Mouse (Mus musculus) heart, adult 11 months (tissue): ENCODE measurements around the gene Ephx1.
A peak's percentile ranks its signal among the peaks of the same experiment; 100 is the strongest.

ENCODE experiments used
- DNase-seq: peaks from one replicate; pipeline ENCODE4 v3.0.0; 2022

Gene Ephx1

DNA sequence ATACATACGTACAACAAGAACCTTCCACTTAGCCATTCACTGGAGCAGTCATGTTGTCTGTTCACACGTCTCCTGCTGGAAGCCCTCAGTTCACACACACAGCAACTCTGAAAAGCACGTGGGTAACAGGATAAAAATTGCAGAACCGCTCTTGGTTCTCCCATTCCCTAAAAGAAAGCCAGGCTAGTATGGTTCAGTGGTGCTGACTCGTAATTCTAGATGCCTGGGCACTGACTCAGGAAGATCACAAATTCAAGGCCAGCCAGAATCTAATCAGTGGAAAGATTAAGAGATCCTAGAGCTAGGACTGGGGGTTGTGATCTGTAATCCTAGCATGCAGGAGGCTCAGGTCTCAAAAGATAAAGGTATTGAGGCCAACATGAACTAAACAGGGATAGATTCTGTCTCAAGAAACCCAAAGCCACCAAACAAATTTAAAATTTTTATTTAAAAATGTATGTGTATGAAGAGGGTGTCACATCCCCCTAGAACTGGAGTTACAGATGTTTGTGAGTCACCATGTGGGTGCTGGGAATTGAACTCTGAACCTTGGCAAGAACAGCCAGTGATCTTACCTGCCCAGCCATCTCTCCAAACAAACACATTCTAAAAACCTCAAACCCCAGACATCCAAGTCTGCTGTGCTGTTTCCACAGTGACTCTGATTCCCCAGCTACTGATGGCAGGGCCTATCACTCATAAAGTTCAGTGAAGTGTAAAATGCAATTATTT lies at the start of gene Ephx1:
Ephx1 (minus strand) TSS at position 149 of the 732 bp plus-strand sequence.
- DNase-seq = peak; percentile 40

DNA sequence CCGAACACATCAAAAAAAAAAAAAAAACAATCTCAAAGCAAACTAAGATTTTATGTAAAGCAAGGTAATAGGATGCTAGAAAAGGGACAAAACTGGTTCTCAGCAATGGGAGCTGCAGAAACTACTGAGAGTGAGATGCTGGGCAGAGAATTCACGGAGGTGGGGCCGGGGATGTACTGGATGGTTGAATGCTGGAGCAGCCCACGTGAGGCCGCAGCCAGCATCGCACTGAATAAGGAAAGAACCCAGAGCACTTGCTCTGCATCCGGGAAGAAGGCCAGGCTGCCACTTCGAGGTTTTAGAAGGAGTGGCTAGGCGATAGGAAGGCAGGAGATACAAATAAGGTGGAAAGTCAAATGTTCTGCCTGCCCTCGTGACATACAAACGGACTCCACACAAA lies 49.0 kb upstream of the Ephx1 start:
- DNase-seq = no peak

DNA sequence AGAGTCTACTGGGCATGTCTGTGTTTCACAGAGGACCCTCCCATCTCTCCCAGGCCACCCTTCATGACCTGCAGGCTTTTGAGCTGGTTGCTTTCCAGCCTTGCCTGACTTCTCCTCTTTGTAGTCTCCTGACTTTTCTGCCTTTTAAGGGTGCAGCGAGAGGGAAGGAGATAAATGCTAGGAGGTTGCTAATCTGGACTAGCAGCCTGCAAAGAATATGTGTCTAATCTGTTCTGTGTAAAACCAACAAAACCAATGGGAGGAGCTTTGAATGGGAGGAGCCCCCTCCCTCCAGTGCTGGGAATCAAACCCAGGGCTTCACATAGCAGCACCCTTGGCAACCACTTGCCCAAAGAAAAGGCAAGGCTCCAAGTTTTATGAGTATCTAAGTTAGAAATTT lies 47.6 kb upstream of the Ephx1 start:
- DNase-seq = no peak

DNA sequence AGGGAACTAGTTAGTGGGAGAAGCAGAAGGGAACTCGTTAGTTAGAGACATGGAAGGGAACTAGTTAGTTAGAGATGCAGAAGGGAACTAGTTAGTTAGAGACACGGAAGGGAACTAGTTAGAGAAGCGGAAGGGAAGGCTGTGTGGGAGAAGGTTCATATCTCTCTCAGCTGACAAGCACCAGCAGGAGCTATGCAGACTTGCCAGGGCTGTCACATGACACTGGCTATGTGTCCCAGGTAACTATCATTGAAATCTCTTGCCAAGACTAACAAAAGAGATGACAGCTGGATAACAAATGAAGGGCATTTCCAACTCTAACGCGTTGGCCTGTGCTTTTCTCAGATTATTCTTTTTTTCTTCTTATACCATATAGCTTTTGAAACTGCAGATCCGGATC lies 43.9 kb upstream of the Ephx1 start:
- DNase-seq = peak; percentile 50

DNA sequence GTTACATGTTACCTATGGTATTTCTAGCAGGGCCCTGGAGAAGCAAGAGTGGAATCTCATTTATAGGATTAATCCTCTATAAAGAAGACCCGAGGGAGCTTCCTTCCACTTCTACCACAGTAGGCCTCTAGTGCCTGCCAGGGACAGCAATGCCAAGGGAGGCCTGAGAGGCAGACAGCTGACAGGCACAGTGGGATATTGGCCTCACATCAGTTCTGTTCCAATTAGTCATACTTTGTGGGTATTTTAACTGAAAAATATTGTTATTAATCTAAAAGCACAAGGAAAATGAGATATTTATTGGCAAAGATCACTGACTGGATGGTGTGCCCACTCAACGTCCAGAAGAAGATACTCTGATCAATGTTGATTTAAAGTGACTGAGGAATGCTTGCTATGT lies 43.3 kb upstream of the Ephx1 start:
- peak; percentile 70 for DNase-seq

DNA sequence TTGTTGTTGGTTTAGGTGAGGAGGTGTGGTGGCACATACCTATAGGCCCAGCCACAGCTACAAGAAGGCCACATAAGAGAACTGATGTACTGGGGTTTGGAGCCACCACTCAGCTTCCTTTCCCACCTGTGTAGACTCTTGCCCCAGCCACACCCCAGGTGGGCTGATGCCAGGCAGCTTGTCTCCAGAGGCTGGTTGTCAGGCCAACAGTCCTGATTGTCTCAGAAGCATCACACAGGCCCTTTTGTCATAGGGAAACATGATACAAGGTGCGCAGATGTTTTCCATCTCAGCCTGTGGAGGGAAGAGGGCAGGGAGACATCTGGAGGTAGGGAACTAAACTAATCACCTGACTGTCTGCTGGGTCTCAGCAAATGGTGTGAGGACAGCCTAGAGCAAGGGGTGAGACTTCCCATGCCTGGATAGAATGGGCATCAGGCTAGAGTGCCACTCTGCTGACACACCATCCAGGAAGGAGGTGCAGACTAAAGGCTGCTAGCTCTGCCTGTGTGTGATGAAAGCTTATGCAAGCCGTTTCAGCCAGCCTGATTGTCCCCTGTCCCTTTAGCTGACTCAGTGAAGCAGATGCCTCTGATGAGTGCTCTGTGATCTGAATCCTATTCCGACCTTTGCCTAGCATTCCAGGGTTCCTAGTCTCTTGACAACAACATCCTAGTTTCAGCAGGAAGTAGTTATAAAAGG lies 41.2 kb upstream of the Ephx1 start:
- peak; percentile 57 for DNase-seq

DNA sequence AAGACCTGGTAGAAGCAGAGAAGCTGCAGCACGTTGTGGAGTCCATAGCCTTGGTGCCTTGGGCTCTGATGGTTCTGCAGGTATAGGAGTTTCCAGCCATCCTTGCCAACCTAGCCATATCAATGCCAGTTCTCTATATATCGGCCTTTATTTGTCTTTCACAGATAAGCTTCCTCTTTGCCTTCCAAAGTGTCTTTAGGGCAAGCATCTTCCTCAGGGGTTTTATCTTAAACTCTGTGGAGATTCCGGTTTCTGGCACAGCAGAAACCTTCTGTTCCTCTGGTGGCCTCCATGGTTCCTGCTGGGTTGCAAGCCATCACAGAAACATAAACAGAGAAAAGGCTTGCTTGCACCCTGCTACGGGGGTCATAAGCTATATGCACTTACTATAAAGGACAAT lies 32.2 kb upstream of the Ephx1 start:
- peak; percentile 25 for DNase-seq

DNA sequence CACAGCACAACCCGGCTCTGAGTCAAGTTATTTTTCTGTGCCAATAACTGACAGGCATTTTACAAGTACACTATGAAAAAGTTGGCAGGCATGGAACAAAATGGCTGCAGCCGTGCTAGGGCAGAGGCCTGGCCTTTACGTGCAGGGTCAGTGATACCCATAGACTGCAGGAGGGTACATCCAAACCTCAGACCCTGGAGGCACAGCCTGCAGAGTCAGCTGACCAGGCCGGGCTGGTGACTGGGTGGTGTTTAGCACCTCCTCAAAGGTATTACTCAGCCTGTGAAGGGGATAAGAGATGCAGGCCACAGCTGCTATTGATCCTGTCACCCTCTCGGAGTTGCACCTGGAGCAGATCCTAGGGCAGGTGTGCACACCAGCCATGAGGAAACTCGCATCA lies 30.2 kb upstream of the Ephx1 start, which contains the start of gene 9130409I23Rik:
9130409I23Rik (plus strand) TSS at position 301 of the 400 bp plus-strand sequence.
- no peak for DNase-seq

DNA sequence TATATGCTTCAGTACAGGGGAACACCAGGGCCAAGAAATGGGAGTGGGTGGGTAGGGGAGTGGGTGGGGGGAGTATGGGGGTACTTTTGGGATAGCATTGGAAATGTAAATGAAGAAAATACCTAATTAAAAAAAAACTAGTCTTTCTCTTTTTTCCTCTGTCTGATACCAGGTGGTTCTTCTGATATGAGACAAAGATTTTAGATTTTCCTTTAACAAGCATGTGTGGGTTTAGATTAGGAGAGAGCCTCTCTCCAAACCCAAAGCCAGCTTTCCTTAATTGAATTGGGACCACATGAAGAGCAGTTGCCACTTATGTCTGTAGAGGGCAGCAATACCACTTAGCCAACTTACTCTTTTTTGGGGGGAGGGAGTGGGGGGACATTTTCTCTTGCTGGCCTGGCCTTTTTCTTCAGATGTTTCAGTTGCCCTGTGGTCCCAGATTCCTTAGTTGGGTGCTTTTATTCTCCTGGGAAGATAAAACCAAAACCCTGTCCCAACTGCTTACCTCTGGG lies 28.7 kb upstream of the Ephx1 start:
- no peak for DNase-seq

DNA sequence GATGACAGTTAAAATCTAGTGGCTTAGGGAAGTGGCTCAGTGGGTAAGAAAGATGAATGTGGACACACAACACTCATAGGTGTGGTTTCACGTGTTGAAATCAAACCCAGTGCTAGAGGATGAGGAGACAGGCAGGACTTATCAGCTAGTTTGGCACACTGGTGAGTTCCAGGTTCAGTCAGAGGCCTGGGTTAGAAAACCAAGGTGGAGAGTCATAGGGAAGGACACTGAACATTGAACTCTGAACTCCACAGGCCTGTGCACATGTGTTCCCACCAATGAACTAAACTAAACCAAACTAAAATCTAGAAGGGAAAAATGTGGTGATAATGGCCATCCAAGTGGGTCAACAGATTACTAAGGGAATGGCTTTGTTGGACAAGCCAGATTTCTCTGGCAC lies 26.8 kb upstream of the Ephx1 start:
- peak; percentile 61 for DNase-seq

DNA sequence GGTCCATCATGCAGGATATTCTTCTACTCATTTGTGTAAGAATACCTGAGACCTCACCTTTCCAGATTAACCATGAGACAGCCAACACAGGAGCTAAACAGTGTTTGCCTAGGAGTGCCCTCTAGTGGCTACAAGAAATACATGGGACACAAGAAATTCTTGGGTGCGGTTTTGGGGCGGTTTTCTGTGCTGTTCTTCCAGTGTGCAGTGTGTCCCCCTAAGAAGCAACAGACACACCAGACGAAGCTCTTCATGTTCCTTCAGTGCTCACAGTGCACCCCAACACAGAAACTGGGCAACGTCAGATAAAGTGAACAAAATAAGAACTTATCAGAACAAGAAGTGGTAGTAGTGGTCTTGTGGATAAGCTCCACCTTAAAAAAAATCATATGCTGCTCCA lies 18.9 kb upstream of the Ephx1 start:
- peak; percentile 28 for DNase-seq

DNA sequence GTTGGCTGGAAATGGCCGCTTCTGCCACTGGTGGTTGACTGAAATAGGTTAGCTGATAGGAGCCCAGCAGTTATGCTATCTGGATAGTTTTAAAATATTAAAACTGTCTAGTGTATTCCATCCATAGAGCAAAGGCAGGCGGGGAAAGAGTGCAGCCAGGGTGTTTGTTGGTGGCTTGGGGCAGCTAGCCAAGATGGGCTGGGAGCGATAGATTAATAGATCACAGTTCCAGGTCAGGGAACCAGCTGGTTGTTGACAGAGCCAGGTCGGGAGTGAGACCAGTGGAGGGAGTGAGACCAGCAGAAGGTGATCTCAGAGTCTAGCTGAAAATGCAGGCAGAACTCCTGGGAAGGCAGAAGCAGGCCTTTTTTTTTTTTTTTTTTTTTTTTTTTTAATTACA lies 16.9 kb upstream of the Ephx1 start:
- peak; percentile 39 for DNase-seq

DNA sequence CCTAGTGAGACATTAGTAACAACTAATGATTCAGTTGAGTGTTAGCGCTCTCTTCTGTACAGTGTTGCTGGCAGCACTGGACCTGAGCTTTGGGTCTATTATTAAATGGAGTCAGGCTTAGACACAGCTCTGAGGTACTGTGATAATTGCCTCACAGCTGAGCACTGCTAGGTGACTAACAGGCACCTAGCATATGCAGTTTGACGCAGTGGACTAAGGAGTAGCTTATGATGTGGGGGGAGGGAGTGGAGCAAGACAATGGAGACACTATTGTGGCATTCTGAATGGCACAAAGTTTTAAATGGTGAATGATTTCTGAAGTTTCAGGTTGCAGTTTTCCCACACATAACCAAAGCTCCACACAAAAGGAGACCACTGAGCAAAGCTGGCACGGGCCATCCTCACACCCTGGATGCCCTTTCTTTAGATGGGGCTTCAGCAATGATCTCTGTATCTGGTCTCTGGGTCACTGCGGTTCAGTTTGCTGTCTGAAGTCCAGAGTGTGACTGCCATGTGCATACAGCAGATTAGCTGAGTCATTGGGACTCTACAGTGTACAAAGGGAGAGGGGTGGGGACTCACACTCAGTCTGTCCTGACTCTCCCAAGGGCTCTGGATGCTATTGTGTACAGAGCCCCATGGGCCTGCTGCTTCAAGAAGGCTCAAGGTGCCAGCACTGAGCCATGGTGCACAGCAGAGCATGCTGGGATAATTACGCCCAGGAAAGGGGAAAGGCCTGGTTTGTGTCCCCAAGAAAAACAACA lies 14.5 kb upstream of the Ephx1 start:
- peak; percentile 30 for DNase-seq

DNA sequence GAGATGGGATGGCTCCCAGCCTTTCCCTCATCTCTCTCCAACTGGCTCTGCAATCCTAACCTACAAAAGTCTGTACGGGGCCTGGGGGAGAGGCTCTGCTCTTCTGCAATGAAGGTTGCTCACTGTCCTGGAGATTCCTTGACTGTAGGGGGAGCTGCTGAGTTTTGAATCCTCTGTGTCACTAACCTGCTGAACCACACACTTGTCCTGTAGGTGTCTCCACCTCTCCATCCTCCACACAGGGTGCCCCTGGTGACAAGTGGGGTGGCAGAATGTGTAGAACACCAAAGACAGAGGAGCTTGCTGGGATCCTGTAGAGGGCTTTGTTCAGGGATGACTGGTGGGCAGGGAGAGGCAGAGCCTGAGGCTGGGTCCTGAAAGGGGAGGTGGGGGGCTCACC lies 1.6 kb upstream of the Ephx1 start:
- peak; percentile 94 for DNase-seq

DNA sequence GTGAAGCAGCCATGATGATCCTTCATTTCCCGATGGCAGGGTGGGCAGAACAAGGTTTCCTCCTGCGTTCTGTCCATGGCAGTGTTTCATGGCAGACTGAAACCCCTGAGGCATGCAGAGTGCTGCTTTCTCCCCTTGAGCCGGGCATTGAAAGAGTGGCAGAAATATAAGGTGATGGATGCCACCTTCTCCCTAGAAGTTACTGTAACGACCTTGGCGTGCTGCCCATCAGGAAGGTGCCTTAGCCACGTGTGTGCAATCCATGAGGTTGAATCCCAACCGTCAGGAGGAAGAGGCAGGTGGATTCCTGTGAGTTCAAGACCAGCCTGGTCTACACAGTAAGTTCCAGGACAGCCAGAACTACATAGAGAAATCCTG lies 773 bp upstream of the Ephx1 start:
- DNase-seq = peak; percentile 72

DNA sequence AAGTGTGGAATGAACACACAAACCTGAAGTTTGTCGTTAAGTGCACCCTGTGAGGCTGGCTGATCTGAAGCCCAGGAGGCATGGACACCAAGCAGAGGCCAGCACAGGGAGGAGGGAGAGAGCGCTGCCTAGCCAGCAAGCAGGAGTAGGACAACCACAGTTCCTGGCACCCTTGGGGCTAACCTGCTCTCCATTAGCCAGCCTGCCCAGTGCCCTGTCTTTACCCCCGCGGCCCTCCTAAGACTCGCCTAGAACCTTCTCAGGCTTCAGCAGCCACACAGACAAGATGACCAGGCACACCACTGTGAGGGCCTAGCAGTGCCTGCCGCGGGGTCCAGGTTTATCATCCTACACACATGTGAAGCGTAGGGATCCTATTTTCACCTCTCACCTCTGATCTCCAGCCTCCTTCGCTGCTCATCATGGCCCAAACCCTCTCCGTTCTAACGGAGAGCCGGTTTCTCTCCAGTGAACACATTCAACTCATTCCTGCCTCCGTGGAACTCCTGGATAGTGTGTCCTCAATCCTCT lies 2.7 kb downstream of the Ephx1 start:
- DNase-seq = peak; percentile 92

DNA sequence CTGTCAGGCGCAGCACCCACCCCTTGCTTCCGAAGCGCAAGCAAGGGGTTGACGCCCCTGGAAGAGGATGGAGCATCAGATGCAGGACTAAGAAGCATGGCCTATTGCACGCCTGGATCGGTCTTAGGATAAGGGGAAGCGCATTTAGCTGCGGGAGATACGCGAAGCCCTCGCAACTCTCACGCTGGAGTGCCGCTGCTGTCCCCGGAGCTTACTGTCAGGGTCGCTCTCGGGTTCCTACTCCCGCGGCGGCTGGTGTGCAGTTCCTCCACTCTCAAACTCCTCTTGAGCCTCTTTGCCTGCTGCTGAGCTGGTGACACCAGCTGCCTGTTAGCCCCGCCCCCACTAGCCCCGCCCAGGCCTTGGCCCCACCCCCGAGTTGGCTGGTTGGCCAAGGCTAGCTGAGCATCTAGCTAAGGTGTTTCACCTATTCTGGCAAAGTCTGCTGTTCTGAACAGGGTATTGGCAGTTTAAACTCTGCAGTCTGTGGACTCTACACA lies 3.4 kb downstream of the Ephx1 start:
- DNase-seq = peak; percentile 99

DNA sequence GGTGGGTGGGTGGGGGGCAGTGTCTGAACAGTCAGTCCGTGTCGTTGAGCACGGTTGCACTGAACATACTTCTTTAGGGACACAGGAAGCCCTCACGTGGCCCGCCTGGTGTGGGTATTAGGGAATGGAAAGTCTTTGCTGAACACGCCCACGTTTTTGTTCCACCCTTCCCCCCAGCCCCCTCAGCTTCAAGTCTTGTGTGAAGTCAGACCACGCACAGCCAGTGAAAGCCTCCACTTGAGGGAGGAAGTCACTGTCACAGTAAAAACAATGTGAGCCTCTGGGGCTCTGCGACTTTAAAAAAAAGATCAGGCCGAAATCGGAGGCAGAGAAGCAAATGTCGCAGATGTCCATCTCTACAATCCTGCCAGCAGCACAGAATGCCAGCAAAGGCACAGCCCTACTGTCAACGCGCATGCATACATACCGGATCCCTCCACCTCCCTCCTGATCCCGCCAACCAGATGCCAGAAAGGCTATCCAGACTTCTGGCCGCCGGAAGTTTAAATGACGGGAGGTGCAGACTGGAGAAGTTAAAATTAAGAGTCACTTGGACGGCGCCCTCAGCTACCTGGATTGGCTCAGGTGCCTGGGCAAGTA lies 4.1 kb downstream of the Ephx1 start:
- peak; percentile 100 for DNase-seq

DNA sequence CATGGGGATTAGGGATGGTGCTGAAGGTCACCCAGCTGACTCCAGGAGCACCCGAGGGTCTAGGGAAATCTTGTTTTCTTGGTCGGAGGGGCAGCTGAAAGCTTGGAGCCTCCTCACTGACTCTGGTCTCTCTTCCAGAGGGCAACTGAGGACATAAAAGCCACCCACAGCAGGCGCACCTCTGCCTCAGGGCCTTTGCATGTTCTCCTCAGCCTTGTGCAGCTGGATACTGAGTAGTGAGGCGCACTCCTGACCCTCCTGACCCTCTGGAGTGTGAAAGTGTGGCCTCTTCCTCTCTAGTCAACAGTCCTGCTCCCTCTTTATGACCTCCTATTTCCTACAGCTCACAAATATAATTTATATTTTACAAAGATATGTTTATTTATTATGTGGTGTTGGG lies 4.7 kb downstream of the Ephx1 start:
- DNase-seq = no peak

DNA sequence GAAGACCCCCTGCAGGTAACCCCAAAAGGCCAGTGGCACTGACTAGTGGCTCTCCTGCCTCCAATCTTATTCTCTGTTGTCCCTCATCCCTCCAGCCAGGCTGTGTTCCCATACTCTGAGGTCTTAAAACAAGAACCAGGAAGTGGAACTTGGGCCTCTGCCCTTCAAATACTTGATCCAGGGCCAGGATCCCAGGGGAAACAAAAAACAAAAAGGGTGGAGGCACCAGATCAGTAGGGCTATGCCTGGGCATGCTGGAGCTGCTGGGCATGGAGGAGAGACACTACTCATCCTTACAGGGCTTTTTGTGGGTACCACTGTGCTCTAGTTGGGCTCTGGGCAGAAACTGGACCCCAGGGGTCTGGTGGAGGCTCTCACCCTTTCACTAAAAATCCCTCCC lies 5.1 kb downstream of the Ephx1 start:
- peak; percentile 99 for DNase-seq

DNA sequence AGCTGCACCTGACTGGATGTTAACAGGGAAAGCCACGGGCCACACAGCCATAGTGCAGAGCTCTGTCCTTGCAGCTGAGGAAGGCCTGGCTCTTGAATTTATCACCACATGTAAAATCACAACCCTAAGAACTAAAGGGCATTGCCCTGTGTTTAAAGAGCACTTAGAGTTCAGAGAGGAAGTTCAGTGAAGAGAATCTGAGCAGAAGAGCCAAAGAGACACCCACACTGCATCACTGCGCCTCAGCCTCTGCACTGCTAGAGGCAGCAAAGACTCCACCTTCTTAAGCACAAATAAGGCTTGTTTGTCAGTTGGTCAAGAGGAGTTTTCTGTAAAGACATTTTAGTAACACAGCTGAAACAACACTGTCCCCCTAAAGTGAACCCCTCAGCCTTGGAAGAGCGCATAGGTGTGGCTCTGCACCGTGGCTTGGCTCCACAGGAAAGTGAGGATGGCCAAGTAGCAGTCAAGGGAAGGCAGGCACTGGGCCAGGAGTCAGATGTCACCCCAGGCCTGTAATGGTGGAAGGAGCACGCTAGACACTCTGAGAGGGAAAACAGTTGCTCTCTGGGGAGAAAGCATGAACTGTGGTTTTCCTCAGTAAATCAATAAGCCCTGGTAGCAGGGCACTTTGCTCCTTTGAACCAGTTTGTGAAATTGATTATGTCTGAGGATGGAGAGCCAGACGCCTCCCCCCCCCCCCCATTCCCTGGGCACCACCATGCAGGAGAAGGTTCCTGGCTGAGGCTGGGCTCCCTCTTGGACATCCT lies 5.8 kb downstream of the Ephx1 start:
- DNase-seq = peak; percentile 98

DNA sequence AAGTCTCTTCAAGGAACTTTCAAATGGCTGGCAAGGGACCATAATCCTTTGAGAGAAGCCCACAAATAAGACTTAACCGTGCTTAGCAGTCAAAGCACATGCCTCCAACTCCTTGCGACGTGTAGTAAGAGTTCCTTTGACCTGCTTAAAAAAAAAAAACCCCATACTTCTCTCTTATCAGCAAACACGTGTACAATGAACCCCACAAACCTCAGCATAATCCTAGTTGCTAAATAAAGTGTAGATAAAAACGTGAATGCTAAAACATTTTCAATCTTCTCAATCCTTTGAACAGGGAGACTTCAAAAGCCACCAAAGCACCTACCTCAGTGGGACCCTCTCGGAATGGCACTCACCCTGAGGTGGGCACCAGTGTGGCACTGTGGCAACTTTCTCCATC lies 7.3 kb downstream of the Ephx1 start:
- DNase-seq = peak; percentile 71
